Mouse (Mus musculus): ENCODE results near the gene Tmem136. TPM values are rescaled to one million over a fixed set of nuclear protein-coding genes. Genes with fewer than 3 reads are reported as not detected.
A peak's percentile ranks its signal among the peaks of the same experiment; 100 is the strongest.
"Not testable (repeated sequence)": the region's sequence is repeated elsewhere in the genome, so short reads cannot be mapped to it uniquely, and the experiment has no call there.

Tmem136 gene
- polyA plus RNA-seq, 1 experiment from 2014 or later = 1.6 TPM

DNA sequence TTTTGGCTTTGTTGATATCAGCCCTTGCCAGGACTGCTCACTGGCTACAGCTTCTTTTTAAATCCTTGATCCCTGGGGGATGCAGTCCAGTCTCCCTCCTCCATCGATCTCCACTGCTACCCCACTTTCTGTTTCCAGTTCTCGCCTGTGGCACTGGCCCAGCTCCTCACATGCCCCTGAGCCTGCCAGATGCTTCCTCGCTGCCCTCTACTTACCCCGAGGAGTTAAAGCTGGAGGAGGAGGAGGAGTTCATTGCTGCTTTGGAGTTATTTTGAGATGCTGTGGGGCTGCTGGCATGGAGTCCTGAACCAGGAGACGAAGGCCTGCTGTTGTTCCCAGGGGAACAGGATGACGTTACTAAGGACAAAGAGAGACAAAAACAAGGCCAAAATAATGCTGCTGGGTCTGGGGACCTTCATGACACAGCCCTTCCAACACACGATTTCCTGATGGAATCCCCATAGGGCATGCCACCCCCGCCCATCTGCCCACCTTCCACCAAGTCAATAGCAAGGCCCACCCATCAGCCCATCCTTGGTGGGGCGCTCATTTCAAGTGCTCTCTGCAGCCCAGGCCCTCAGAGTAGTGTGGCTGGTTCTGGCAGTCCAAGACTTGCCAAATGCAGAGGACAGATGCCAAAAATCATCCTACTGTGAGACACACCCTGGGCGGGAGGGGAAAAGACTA, 10.9 kb upstream of the Tmem136 start:
- H3K4me1 ChIP-seq (replicated peaks; ENCODE audit: control insufficient read depth, insufficient read depth, low read length) = no peaks in the 10 kb centered on the region
- H3K9me3 ChIP-seq (ENCODE audit: control insufficient read depth) = no peaks in the 10 kb centered on the region
- ATAC-seq = no peak
- H3K4me2 ChIP-seq (replicated peaks; ENCODE audit: low read depth) = no peak overlapping the region
- 67% methylated on average over 10 of the region's 10 CpGs for WGBS
- H3K9ac ChIP-seq (ENCODE audit: low read depth, low read length) = no peak overlapping the region
- no peak overlapping the region; the same call in 1 of the 2 replicates for H3K27ac ChIP-seq (ENCODE audit: low read depth, low read length)
- no peak overlapping the region for H3K4me3 ChIP-seq (ENCODE audit: low read depth, low read length)
- TF ChIP-seq CTCF (IDR thresholded peaks at IDR 0.05; ENCODE audit: low read depth) = no peak
- H3K27me3 ChIP-seq (replicated peaks; ENCODE audit: control insufficient read depth, insufficient read depth, low read length) = no peaks in the 10 kb centered on the region
- H3K36me3 ChIP-seq (ENCODE audit: control insufficient read depth, insufficient read depth) = no peaks in the 10 kb centered on the region

DNA sequence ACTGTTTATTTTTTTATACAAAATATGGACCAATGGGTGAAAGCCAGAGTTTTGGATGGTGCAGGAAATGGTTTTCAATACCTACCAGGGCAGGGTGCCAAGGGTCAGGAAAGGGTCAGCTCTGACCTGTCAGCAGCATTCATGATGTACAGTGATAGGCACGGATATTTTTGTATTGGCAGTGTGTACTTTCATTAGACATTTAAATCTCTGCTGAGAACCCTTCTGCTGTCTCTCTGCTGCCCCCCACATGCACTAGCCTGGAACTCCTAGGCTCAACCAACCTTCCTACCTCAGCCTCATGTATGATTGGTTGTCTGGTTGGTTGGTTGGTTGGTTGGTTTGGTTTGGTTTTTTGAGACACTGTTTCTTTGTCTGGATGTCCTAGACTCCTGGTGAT, 6.0 kb upstream of the Tmem136 start:
- H3K4me3 ChIP-seq (ENCODE audit: low read depth, low read length) = no peak overlapping the region
- H3K9ac ChIP-seq (ENCODE audit: low read depth, low read length) = no peak overlapping the region
- no peaks in the 10 kb centered on the region for H3K27me3 ChIP-seq (replicated peaks; ENCODE audit: control insufficient read depth, insufficient read depth, low read length)
- H3K36me3 ChIP-seq (ENCODE audit: control insufficient read depth, insufficient read depth) = no peaks in the 10 kb centered on the region
- no peak overlapping the region for H3K27ac ChIP-seq (ENCODE audit: low read depth, low read length)
- no peak for ATAC-seq
- no peaks in the 10 kb centered on the region for H3K4me1 ChIP-seq (replicated peaks; ENCODE audit: control insufficient read depth, insufficient read depth, low read length)
- TF ChIP-seq CTCF (IDR thresholded peaks at IDR 0.05; ENCODE audit: low read depth) = peak; percentile 45
- H3K4me2 ChIP-seq (replicated peaks; ENCODE audit: low read depth) = no peak overlapping the region
- WGBS = 56% methylated on average over 1 of the region's 1 CpGs
- no peaks in the 10 kb centered on the region for H3K9me3 ChIP-seq (ENCODE audit: control insufficient read depth)

GRCm38 (mm10) chr9:43121948-43122347, 5.6 kb upstream of the Tmem136 start:
- not testable (repeated sequence) for H3K27ac ChIP-seq (ENCODE audit: low read depth, low read length); H3K36me3 ChIP-seq (ENCODE audit: control insufficient read depth, insufficient read depth); ATAC-seq; H3K9me3 ChIP-seq (ENCODE audit: control insufficient read depth); H3K27me3 ChIP-seq (replicated peaks; ENCODE audit: control insufficient read depth, insufficient read depth, low read length); H3K4me1 ChIP-seq (replicated peaks; ENCODE audit: control insufficient read depth, insufficient read depth, low read length); H3K9ac ChIP-seq (ENCODE audit: low read depth, low read length); H3K4me3 ChIP-seq (ENCODE audit: low read depth, low read length); H3K4me2 ChIP-seq (replicated peaks; ENCODE audit: low read depth)
- 97% methylated on average over 2 of the region's 2 CpGs for WGBS

GRCm38 (mm10) chr9:43116997-43117336, 597 bp upstream of the Tmem136 start:
- no peak for TF ChIP-seq CTCF (IDR thresholded peaks at IDR 0.05; ENCODE audit: low read depth)
- no peak overlapping the region for H3K27ac ChIP-seq (ENCODE audit: low read depth, low read length)
- no peak overlapping the region for H3K4me3 ChIP-seq (ENCODE audit: low read depth, low read length)
- H3K9ac ChIP-seq (ENCODE audit: low read depth, low read length) = no peak overlapping the region
- H3K4me1 ChIP-seq (replicated peaks; ENCODE audit: control insufficient read depth, insufficient read depth, low read length) = peaks cover 4% of the 10 kb centered on the region; the same call in 1 of the 2 replicates
- H3K36me3 ChIP-seq (ENCODE audit: control insufficient read depth, insufficient read depth) = no peaks in the 10 kb centered on the region
- no peaks in the 10 kb centered on the region for H3K9me3 ChIP-seq (ENCODE audit: control insufficient read depth)
- ATAC-seq = no peak
- 72% methylated on average over 6 of the region's 6 CpGs for WGBS
- peaks cover 10% of the 10 kb centered on the region; the same call in 1 of the 2 replicates for H3K27me3 ChIP-seq (replicated peaks; ENCODE audit: control insufficient read depth, insufficient read depth, low read length)
- no peak overlapping the region for H3K4me2 ChIP-seq (replicated peaks; ENCODE audit: low read depth)

DNA sequence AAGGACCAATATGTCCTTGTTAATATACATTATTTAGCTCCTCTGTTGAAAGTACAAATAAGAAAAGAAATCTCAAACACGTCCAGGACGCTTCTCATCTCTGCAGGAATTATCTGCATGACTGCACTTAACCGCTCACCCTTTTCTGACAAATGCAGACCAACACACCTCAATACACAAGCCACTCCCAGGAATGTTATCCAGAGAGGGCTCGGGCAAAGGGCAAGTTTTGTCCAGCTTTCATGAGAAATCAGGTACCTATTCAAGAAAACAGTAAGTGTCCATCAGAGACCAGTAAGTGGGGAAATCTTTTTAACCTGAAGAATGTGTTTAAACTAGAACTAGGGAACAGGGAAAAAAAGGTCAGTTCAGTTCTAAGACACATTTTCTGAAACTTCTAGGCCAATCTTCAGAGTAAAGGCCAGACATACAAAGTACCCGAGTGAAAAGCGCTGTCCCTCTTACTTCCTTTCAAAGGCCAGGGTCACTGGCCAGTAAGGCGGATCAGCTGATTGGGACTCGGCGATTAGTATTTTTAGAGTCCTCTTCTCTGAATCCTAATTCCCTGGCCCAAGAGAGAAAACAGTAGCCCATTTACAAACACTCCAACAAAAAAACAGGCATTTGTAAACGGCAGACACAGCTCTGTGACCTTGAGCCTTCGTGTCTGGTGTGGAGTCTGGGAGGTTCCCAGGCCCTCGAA, 788 bp downstream of the Tmem136 start:
- Histone ChIP-seq H3K4me1 (replicated peaks; ENCODE audit: control insufficient read depth, insufficient read depth, low read length) (peaks cover 4% of the 10 kb centered on the region; the same call in 1 of the 2 replicates), H3K9me3 (ENCODE audit: control insufficient read depth) (no peaks in the 10 kb centered on the region), H3K9ac (ENCODE audit: low read depth, low read length) (peak overlapping the region; percentile 43), H3K4me2 (replicated peaks; ENCODE audit: low read depth) (peak overlapping the region; percentile 75), H3K36me3 (ENCODE audit: control insufficient read depth, insufficient read depth) (peaks cover 5% of the 10 kb centered on the region; the same call in 1 of the 2 replicates), H3K27me3 (replicated peaks; ENCODE audit: control insufficient read depth, insufficient read depth, low read length) (peaks cover 10% of the 10 kb centered on the region; the same call in 1 of the 2 replicates), H3K4me3 (ENCODE audit: low read depth, low read length) (peak overlapping the region; percentile 57), H3K27ac (ENCODE audit: low read depth, low read length) (no peak overlapping the region)
- ATAC-seq = no peak
- no peak for TF ChIP-seq CTCF (IDR thresholded peaks at IDR 0.05; ENCODE audit: low read depth)
- WGBS = 26% methylated on average over 12 of the region's 12 CpGs

- no peaks in the 10 kb centered on the region for H3K9me3 ChIP-seq (ENCODE audit: control insufficient read depth)
- WGBS = 65% methylated on average over 4 of the region's 4 CpGs
- H3K36me3 ChIP-seq (ENCODE audit: control insufficient read depth, insufficient read depth) = peaks cover 5% of the 10 kb centered on the region; the same call in 1 of the 2 replicates
- H3K4me1 ChIP-seq (replicated peaks; ENCODE audit: control insufficient read depth, insufficient read depth, low read length) = peaks cover 4% of the 10 kb centered on the region; the same call in 1 of the 2 replicates
- peaks cover 10% of the 10 kb centered on the region; the same call in 1 of the 2 replicates for H3K27me3 ChIP-seq (replicated peaks; ENCODE audit: control insufficient read depth, insufficient read depth, low read length)
- no peak overlapping the region for H3K4me2 ChIP-seq (replicated peaks; ENCODE audit: low read depth)
- H3K9ac ChIP-seq (ENCODE audit: low read depth, low read length) = no peak overlapping the region
- no peak overlapping the region for H3K27ac ChIP-seq (ENCODE audit: low read depth, low read length)
- ATAC-seq = no peak
- no peak for TF ChIP-seq CTCF (IDR thresholded peaks at IDR 0.05; ENCODE audit: low read depth)
- H3K4me3 ChIP-seq (ENCODE audit: low read depth, low read length) = no peak overlapping the region
Measured at GRCm38 (mm10) chr9:43114833-43115232, 1.5 kb downstream of the Tmem136 start.
